Mouse (Mus musculus): ENCODE measurements around the gene Taok3.

DNA sequence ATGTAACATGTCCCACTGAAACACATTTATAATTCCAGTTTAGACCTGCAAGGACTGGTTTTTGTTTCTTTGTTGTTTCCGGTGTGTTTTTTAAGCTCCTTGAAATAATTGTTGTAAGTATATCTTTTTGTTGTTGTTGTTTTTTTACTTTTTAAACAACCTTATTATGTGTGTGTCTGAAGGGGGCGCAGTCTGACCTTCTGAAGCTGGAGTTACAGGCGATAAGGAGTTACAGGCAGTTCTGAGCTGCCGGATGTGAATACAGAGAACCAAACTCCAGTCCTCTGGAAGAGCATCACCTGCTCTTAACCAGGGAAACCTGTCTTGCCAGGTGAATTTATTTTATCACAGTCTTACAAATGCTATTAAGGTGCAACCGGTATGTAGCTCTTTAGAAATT is 185.8 kb downstream of the Taok3 start:
- no peak for TF ChIP-seq POLR2A (IDR thresholded peaks at IDR 0.05; ENCODE audit: low read depth, low read length)
- no peak for TF ChIP-seq CTCF (IDR thresholded peaks at IDR 0.05; ENCODE audit: borderline replicate concordance, insufficient read depth, low read length)
